Mouse (Mus musculus): ENCODE data around the gene Hist1h1c. TPM values are rescaled to one million over a fixed set of nuclear protein-coding genes. Genes with fewer than 3 reads are reported as not detected.
"Not testable (repeated sequence)": the region's sequence is repeated elsewhere in the genome, so short reads cannot be mapped to it uniquely, and the experiment has no call there.

Gene Hist1h1c
- polyA plus RNA-seq, 1 experiment from 2014 or later, result 19.7 TPM

DNA sequence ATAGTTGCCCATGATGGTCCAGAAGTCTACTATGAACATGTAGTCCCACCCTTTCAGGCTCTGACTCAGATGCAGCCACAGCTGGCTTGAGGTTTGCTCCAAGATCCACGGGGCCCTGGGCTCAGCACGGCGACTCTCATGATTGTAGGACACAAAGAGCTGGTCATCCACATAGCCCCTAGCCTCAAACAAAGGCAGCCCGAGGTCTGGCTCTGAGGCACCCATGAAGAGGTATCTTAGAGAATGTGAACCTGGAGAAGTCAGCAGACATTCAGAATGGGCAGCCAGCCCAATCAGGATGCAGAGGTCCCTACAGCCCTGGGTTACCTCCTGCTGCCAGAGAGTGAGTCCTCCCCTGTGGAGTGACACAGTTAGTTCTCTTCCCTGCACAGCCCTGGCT lies 30.6 kb upstream of the Hist1h1c start:
- no peak overlapping the region for H3K9ac ChIP-seq (replicated peaks; ENCODE audit: low read length)
- H3K27ac ChIP-seq (replicated peaks; ENCODE audit: low read depth, low read length), result no peak overlapping the region
- no peaks in the 10 kb centered on the region; the same call in 1 of the 2 replicates for H3K4me1 ChIP-seq (ENCODE audit: control insufficient read depth, insufficient read depth, low read length)
- H3K4me3 ChIP-seq (ENCODE audit: low read depth, low read length), result no peak overlapping the region
- H3K36me3 ChIP-seq (replicated peaks; ENCODE audit: control insufficient read depth, insufficient read depth, low read depth, low read length), result no peaks in the 10 kb centered on the region
- H3K4me2 ChIP-seq (ENCODE audit: low read depth, low read length), result no peak overlapping the region
- no peaks in the 10 kb centered on the region for H3K9me3 ChIP-seq (replicated peaks; ENCODE audit: control insufficient read depth, low read length)
- ATAC-seq (replicated peaks; ENCODE audit: insufficient number of reproducible peaks, low FRiP score, low TSS enrichment, low read depth) (no peak), DNase-seq (ENCODE audit: low spot score) (no peak)
- no peaks in the 10 kb centered on the region for H3K27me3 ChIP-seq (ENCODE audit: control insufficient read depth, insufficient read depth, low read length)
- 86% methylated on average over 4 of the region's 4 CpGs for WGBS

DNA sequence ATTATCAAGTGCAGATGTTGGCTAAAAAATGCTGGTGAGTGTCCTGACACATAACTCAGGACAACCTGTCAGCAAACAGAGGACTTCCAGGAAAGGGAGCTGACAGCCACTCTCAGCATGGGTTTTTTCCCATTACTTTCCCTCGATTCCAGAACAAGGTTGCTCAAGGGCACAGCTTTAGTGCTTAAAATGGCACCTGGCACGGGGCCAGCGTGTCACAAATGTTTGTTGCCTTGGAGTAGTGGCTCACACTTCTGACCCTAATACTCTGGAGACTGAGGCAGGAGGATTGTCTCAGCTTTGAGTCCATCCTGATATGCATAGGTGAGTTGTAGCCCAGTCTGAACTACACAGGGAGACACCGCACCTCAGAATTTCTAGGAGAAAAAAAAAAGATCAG lies 30.0 kb upstream of the Hist1h1c start:
- DNase-seq (ENCODE audit: low spot score), result no peak
- Histone ChIP-seq H3K4me1 (ENCODE audit: control insufficient read depth, insufficient read depth, low read length) (no peaks in the 10 kb centered on the region; the same call in 1 of the 2 replicates), H3K27ac (replicated peaks; ENCODE audit: low read depth, low read length) (no peak overlapping the region), H3K9me3 (replicated peaks; ENCODE audit: control insufficient read depth, low read length) (no peaks in the 10 kb centered on the region), H3K27me3 (ENCODE audit: control insufficient read depth, insufficient read depth, low read length) (no peaks in the 10 kb centered on the region), H3K4me3 (ENCODE audit: low read depth, low read length) (no peak overlapping the region), H3K36me3 (replicated peaks; ENCODE audit: control insufficient read depth, insufficient read depth, low read depth, low read length) (no peaks in the 10 kb centered on the region), H3K9ac (replicated peaks; ENCODE audit: low read length) (no peak overlapping the region), H3K4me2 (ENCODE audit: low read depth, low read length) (no peak overlapping the region)
- no peak for ATAC-seq (replicated peaks; ENCODE audit: insufficient number of reproducible peaks, low FRiP score, low TSS enrichment, low read depth)
- 77% methylated on average over 4 of the region's 4 CpGs for WGBS

DNA sequence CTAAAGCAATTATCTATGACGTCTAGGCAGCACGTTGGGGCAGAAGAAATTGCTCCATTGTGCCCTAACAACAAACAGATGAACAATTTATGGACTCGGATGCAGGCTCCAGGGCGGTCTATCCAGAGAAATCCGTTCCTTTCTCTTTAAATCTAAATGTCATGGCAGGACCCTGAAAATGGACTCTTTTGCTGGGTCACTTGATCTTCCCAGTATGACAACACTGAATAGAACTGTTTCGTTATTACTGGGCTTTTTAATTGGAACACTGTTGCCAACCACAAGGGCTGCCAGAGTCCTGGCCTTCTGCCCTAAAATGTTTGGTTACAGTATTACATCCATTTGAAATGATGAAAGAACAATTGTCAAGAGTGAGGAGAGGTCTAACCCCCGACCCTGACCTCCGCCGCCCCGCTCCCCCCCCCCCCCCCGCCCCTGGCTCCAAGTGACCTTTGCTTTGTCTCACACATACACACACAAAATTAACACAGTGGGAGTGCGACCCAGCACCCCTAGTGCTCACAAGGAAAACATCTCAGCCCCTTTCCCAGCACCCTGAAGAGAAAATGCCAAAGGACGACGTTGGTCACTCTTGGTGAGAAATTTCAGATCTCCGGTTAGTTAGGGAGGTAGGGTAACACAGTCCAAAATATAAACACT lies 28.8 kb upstream of the Hist1h1c start:
- Histone ChIP-seq H3K9ac (replicated peaks; ENCODE audit: low read length) (peak overlapping the region; percentile 57), H3K4me3 (ENCODE audit: low read depth, low read length) (peak overlapping the region; percentile 28), H3K27ac (replicated peaks; ENCODE audit: low read depth, low read length) (peak overlapping the region; percentile 8; the same call in 1 of the 2 replicates), H3K36me3 (replicated peaks; ENCODE audit: control insufficient read depth, insufficient read depth, low read depth, low read length) (no peaks in the 10 kb centered on the region), H3K4me2 (ENCODE audit: low read depth, low read length) (peak overlapping the region; percentile 58), H3K27me3 (ENCODE audit: control insufficient read depth, insufficient read depth, low read length) (no peaks in the 10 kb centered on the region), H3K4me1 (ENCODE audit: control insufficient read depth, insufficient read depth, low read length) (no peaks in the 10 kb centered on the region; the same call in 1 of the 2 replicates), H3K9me3 (replicated peaks; ENCODE audit: control insufficient read depth, low read length) (no peaks in the 10 kb centered on the region)
- no peak for DNase-seq (ENCODE audit: low spot score)
- ATAC-seq (replicated peaks; ENCODE audit: insufficient number of reproducible peaks, low FRiP score, low TSS enrichment, low read depth), result 0 out of 2 replicates have a peak, but pooled peaks have one; percentile 18
- WGBS, result 11% methylated on average over 11 of the region's 15 CpGs

DNA sequence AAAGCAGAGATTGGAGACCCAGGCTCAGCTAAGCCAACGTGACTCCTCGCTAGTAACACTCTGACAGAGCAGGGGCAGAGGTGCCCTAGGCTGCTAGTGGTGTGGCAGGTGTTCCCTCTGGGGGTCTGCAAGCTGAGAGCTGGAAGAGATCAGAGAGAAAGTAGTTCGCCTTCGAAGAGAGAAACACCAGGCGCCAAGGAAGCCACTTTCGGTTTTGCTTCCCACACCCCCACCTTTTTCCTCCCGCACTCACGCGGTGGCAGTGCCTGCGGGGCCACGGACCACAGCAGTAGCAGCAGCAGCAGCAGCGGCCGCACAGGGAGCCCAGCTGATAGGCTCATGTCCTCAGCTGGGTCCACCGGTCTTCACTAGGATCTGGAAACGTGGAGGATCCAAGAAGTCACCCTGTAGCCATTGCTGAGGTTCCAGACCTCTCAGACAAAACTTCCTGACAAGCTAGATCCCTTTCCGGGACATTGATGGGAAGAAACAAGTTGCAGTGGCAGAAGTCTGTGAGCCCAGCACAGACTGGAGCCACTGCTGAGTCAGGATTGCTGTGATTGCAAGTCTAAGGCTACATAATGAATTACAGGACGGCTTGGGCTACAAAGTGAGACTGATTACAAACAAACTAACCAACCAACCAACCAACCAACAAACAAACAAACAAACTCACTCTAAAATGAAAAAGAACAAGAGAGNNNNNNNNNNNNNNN lies 28.1 kb upstream of the Hist1h1c start, which contains the start of gene Hfe:
Hfe (minus strand) TSS at position 481 of the 716 bp plus-strand sequence.
- H3K9ac ChIP-seq (replicated peaks; ENCODE audit: low read length), result peak within 1 kb of the TSS; percentile 57
- no peaks in the 10 kb centered on the region for H3K27me3 ChIP-seq (ENCODE audit: control insufficient read depth, insufficient read depth, low read length)
- no peaks in the 10 kb centered on the region; the same call in 1 of the 2 replicates for H3K4me1 ChIP-seq (ENCODE audit: control insufficient read depth, insufficient read depth, low read length)
- H3K4me3 ChIP-seq (ENCODE audit: low read depth, low read length), result peak within 1 kb of the TSS; percentile 28
- no peaks in the 10 kb centered on the region for H3K36me3 ChIP-seq (replicated peaks; ENCODE audit: control insufficient read depth, insufficient read depth, low read depth, low read length)
- H3K4me2 ChIP-seq (ENCODE audit: low read depth, low read length), result peak within 1 kb of the TSS; percentile 58
- 4% methylated on average over 17 of the region's 17 CpGs for WGBS
- H3K27ac ChIP-seq (replicated peaks; ENCODE audit: low read depth, low read length), result peak within 1 kb of the TSS; percentile 8; the same call in 1 of the 2 replicates
- DNase-seq (ENCODE audit: low spot score), result peak; percentile 62
- no peaks in the 10 kb centered on the region for H3K9me3 ChIP-seq (replicated peaks; ENCODE audit: control insufficient read depth, low read length)
- no peak for ATAC-seq (replicated peaks; ENCODE audit: insufficient number of reproducible peaks, low FRiP score, low TSS enrichment, low read depth)

DNA sequence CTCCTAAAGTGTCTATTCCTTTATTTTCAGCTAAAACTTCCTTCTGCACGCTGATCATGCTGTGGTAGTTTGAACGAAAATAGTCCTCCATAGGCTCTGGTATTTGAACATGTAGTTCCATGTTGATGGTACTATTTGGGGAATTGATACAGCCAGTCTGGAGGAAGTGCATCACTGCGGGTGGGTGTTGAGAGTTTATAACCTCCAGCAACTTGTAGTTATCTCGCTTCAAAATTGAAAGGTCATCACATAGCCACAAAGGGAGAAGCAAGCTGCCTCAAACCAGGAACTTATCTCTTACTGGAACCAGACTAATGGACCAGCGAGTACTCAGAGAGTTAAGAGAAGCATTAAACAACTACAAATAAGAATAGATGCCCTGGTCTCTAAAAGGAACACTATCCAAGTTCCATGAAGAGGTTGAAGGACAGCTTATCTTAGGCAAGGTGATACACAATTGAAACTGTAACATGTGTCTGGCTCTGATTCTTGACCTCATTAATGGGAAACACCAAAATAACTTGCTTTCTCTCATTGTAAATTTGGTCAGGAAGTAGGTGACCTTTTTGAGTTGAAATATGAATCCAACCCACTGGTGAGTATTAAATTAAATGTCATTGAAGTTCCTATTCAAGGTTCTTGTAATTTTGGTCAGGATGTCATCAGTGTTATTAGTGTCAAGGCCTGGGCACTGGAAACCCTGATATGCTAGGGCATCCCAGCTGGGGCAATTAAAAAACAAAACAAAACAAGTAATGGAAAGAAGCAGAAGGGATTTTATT lies 22.2 kb upstream of the Hist1h1c start:
- Histone ChIP-seq H3K27me3 (ENCODE audit: control insufficient read depth, insufficient read depth, low read length) (no peaks in the 10 kb centered on the region), H3K36me3 (replicated peaks; ENCODE audit: control insufficient read depth, insufficient read depth, low read depth, low read length) (no peaks in the 10 kb centered on the region), H3K9ac (replicated peaks; ENCODE audit: low read length) (no peak overlapping the region), H3K4me1 (ENCODE audit: control insufficient read depth, insufficient read depth, low read length) (no peaks in the 10 kb centered on the region), H3K4me2 (ENCODE audit: low read depth, low read length) (no peak overlapping the region), H3K9me3 (replicated peaks; ENCODE audit: control insufficient read depth, low read length) (no peaks in the 10 kb centered on the region), H3K4me3 (ENCODE audit: low read depth, low read length) (no peak overlapping the region), H3K27ac (replicated peaks; ENCODE audit: low read depth, low read length) (no peak overlapping the region)
- ATAC-seq (replicated peaks; ENCODE audit: insufficient number of reproducible peaks, low FRiP score, low TSS enrichment, low read depth), result no peak
- WGBS, result 85% methylated on average over 5 of the region's 5 CpGs
- DNase-seq (ENCODE audit: low spot score), result no peak

DNA sequence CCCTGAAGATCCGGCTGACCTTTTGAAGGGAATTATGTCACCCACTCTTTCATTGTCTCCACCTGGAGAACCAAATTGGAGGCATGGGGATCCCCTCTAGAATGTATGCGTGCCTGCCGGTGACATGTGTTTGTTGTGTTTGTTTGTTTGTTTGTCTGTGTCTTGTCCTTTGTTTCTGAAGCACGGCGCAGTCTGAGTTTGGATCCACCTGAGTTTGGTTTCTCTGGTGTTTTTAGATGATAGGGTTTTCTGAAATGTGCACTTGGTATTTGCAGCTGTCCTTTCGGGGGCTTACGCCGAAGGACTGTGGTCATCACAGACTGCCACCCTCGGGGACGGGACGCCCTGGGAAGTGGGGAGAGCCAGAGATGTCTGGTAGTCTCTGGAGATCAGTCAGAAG lies 21.4 kb upstream of the Hist1h1c start:
- no peak overlapping the region for H3K9ac ChIP-seq (replicated peaks; ENCODE audit: low read length)
- no peaks in the 10 kb centered on the region for H3K4me1 ChIP-seq (ENCODE audit: control insufficient read depth, insufficient read depth, low read length)
- H3K4me2 ChIP-seq (ENCODE audit: low read depth, low read length), result no peak overlapping the region
- no peak overlapping the region for H3K27ac ChIP-seq (replicated peaks; ENCODE audit: low read depth, low read length)
- no peaks in the 10 kb centered on the region for H3K9me3 ChIP-seq (replicated peaks; ENCODE audit: control insufficient read depth, low read length)
- no peaks in the 10 kb centered on the region for H3K27me3 ChIP-seq (ENCODE audit: control insufficient read depth, insufficient read depth, low read length)
- H3K4me3 ChIP-seq (ENCODE audit: low read depth, low read length), result no peak overlapping the region
- ATAC-seq (replicated peaks; ENCODE audit: insufficient number of reproducible peaks, low FRiP score, low TSS enrichment, low read depth), result no peak
- 57% methylated on average over 11 of the region's 11 CpGs for WGBS
- DNase-seq (ENCODE audit: low spot score), result no peak
- no peaks in the 10 kb centered on the region for H3K36me3 ChIP-seq (replicated peaks; ENCODE audit: control insufficient read depth, insufficient read depth, low read depth, low read length)

DNA sequence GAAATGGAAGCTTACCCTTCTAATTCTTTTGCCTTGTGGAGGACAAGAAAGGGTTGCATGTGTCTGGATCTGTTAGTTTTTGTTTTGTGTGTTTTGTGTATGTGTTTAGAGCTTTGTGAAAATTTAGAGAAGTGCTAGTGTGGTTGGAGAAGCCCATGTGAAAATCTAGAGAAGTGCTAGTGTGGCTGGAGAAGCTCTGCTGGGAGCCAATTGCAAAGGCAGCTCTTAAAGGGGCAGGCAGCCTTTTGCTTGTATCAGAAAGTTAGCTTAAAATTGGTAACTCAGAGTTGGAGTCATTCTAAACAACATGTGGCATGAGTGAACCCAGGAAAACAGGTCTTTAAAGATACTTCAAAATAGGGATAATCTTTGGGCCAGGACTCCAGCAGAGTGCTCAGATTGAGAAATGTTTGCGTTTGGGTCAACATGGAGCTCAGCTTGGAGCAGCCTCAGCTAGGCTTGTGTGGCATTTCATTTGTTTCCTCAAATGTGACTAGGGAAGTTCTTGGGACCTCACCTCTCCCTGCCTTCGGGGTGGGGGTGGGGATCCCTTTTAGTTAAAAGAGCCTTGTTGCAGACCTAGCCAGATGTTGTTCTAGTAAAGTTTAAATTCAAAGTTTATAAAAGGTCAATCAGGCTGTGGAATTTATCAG lies 20.9 kb upstream of the Hist1h1c start:
- not testable (repeated sequence) for DNase-seq (ENCODE audit: low spot score); H3K9ac ChIP-seq (replicated peaks; ENCODE audit: low read length); H3K27me3 ChIP-seq (ENCODE audit: control insufficient read depth, insufficient read depth, low read length); H3K4me1 ChIP-seq (ENCODE audit: control insufficient read depth, insufficient read depth, low read length); ATAC-seq (replicated peaks; ENCODE audit: insufficient number of reproducible peaks, low FRiP score, low TSS enrichment, low read depth); H3K9me3 ChIP-seq (replicated peaks; ENCODE audit: control insufficient read depth, low read length); H3K27ac ChIP-seq (replicated peaks; ENCODE audit: low read depth, low read length); H3K4me3 ChIP-seq (ENCODE audit: low read depth, low read length); H3K4me2 ChIP-seq (ENCODE audit: low read depth, low read length); H3K36me3 ChIP-seq (replicated peaks; ENCODE audit: control insufficient read depth, insufficient read depth, low read depth, low read length)
- WGBS, result 8% methylated on average over 2 of the region's 2 CpGs

Data from embryonic facial prominence, embryonic 11.5 days (tissue).